ENCODE assay signal across 13 mouse cellular contexts in genomic region chr4:81058809-81059208, GRCm38 (mm10).
DNase-seq lines count a peak whose midpoint lies in the region; TF ChIP-seq lines count a peak whose summit lies in the region.
"Had no signal": no experiment of that assay in that cellular context is flagged by ENCODE, and none has a peak within 500 bp of the region (broad histone marks: within the 10 kb centered on the region; RNA-seq: fewer than 3 reads in every experiment).

No protein-coding gene starts in this region.

- no peak for TF ChIP-seq CTCF in gastrocnemius, adult 2 months (IDR thresholded peaks at IDR 0.05)
- TF ChIP-seq CTCF in layer of hippocampus, adult 2 months (conservative IDR thresholded peaks at IDR 0.05) = no peak

- intact Hi-C loops in gastrocnemius, adult 2 months (cut with DNase I) = no loop called here

- DNase-seq in gastrocnemius, adult 2 months = no peak
- DNase-seq in gastrocnemius, adult 8-10 months (ENCODE audit: low spot score in 2 of 2) = no peak
- no peak for DNase-seq in layer of hippocampus, adult 2 months (ENCODE audit: low spot score in 2 of 2)
- DNase-seq in layer of hippocampus, postnatal 36 days = no peak
- DNase-seq in brain, embryonic 18.5 days (ENCODE audit: low read depth, low spot score) = peak; percentile 62
- DNase-seq in heart, postnatal 4 days = peak; percentile 13
- no peak for DNase-seq in frontal cortex, postnatal 10 days (ENCODE audit: low spot score in 2 of 2)
- DNase-seq: embryo, embryonic 11 days; kidney, adult 18-20 months; liver, embryonic 13.5 days; thymus, adult 18-20 months had no signal

- peak overlapping the region; percentile 28; the same call in 1 of the 2 replicates for H3K27ac ChIP-seq in gastrocnemius, adult 2 months
- H3K27ac ChIP-seq in layer of hippocampus, adult 2 months = peak overlapping the region; percentile 36; the same call in 1 of the 2 replicates
- H3K27ac ChIP-seq: hindbrain, embryonic 15.5 days; liver, embryonic 13.5 days; midbrain, embryonic 10.5 days had no signal

- H3K4me3 ChIP-seq in gastrocnemius, adult 2 months = no peak overlapping the region
- H3K4me3 ChIP-seq in layer of hippocampus, adult 2 months = no peak overlapping the region
- H3K4me3 ChIP-seq: hindbrain, embryonic 15.5 days; liver, embryonic 13.5 days; midbrain, embryonic 10.5 days had no signal

Comparison
In these comparisons a context has a peak if more than half of its experiments do, and no peak if none do; other contexts are left out.
1. DNase-seq: peak in brain, embryonic 18.5 days (single experiment) and heart, postnatal 4 days (single experiment); none in gastrocnemius, adult 2 months (single experiment), gastrocnemius, adult 8-10 months (0 of 2), layer of hippocampus, adult 2 months (0 of 2), layer of hippocampus, postnatal 36 days (0 of 2) and frontal cortex, postnatal 10 days (0 of 2).